Mouse (Mus musculus) embryo, embryonic 9.5 days (tissue): ENCODE data around the gene Ddx60.

Experiments used
- DNase-seq: peaks from one replicate; pipeline ENCODE4 v3.0.0-alpha.2; 2017; ENCODE audit errors: extremely low spot score

Gene Ddx60

GRCm38 (mm10) chr8:61985703-61986475 lies 58.0 kb downstream of the Ddx60 start:
- DNase-seq = peak; percentile 32

GRCm38 (mm10) chr8:61989464-61989863 lies 61.6 kb downstream of the Ddx60 start:
- DNase-seq = peak; percentile 16

DNA sequence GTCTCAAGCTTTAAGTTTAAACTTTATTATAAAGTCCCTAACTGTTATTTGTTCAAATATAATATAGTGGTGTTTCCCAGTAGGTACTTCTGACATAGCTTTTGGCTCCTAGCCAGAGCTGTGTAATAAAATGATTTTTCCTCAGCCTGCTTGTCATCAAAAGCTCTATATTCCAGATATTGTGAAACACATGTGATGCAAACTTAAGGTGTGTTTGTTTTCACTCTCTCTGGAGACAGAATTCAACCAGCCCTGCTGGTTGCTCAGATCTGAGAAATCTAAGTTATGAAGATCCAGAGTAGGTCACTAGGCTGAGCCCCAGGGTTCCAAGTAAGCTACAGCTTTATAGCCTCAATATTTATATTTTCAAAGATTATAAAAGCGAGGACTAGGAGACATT lies 64.9 kb downstream of the Ddx60 start:
- DNase-seq = no peak

DNA sequence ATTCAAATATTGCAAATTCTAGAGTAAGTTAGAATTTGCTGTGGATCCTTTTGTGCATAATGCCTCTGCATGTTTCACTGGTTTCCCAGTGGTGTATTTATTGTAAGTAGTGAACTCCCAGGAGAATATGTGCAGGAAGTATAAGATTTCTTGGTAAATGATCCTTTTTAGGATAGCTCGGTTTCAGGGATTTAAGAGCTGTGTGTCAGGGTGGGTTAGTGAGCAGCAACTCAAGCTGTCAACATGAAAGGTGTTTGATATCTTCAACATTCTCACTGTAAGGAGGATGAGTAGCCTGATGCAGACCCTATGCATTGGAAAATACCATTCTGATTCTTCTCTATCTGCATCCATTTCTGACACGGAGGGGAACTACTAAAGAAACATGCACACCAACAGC lies 69.2 kb downstream of the Ddx60 start:
- no peak for DNase-seq

GRCm38 (mm10) chr8:62014166-62014565 lies 86.3 kb downstream of the Ddx60 start:
- DNase-seq = no peak

DNA sequence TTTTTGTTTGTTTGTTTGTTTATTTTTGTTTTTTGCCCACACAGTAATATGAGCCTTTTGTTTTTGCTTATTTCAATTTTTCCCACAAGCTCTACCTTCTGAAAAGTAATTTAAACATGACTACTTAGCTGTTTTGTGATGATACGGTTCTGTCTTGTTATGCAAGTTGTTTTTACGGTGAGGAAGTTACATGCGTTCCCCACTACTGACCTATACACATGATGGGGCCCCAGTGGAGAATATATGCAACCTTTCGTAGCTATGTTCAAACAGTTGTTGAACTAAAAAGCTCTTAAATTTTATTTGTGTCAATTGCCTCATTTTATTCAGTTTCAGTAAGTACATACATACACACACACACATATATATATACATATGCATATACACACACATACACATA lies 86.7 kb downstream of the Ddx60 start:
- DNase-seq = no peak

- DNase-seq = no peak
Observed at GRCm38 (mm10) chr8:62034351-62034750, 106.5 kb downstream of the Ddx60 start.

DNA sequence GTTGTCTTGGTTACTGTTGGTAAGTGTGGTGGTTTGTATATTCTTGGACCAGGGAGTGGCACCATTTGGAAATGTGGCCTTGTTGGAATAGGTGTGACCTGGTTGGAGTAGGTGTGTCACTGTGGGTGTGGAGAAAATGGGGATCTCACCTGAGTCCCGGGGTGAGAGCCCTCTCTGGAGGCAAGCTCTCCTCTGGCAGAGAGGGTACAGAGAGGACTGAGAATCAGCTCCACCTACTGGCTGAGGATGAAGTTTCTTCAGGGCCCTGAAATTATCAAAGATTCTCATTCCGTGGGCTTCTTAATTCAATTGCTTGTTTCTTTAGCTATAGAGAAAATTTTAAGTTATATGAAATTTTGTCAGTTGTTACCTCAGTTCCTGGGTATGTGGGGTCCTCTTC lies 118.9 kb downstream of the Ddx60 start:
- no peak for DNase-seq

GRCm38 (mm10) chr8:62060357-62060756 lies 132.5 kb downstream of the Ddx60 start:
- DNase-seq = peak; percentile 15

GRCm38 (mm10) chr8:62068305-62068704 lies 140.4 kb downstream of the Ddx60 start:
- no peak for DNase-seq

DNA sequence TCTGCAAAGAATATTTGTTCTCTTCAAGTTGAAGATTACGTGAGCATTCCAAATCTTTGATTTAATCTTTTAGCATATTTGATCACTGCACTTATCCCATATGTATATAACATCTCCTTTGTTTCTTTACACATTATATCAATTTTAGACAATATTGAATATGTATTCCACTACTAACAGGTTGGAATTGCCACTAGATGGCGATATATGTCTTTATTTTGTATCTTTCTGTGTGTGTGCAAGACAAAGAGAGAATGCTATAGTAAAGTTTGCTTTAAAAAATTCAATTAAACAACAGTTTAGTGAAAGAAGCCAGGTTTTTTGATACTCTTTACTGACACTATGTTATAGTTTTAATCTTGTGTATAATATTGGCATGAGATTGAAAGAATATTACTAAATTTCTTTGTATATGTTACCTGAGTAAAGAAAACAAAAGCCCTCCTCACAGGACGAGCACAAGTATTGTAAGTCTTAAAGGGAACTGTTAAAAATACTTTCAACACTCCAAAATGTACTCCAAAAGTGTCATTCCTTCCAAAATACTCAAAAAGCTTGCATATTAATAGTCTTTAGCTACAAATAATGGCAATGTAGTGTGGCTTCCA lies 152.4 kb downstream of the Ddx60 start:
- peak; percentile 29 for DNase-seq

DNA sequence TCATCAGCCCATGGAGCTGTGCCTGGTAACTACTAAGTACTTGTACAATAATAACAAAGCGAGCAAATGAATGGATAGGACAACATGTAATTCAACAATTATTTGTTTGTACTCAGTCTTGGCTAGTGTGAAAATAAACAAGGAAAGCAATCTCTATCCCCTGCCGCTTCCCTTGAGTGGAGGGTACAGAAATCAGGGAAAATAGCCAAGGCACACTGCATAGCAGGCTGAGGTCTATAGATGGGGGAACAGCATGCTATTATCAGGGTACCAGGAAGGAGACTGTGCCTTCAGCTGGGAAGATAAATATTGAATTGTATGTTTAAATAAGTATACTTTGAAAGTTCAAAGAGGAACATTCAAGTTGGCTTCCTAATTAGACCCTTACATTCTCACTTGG lies 153.9 kb downstream of the Ddx60 start:
- no peak for DNase-seq
